Mouse (Mus musculus): Measurements from ENCODE around the gene Farsb. TPM values are rescaled to one million over a fixed set of nuclear protein-coding genes. Genes with fewer than 3 reads are reported as not detected.

Farsb gene
- polyA plus RNA-seq, 1 experiment from 2014 or later = 144 TPM

GRCm38 (mm10) chr1:78426841-78427240, 61.9 kb downstream of the Farsb start:
- Histone ChIP-seq H3K4me2 (no peak overlapping the region), H3K9ac (no peak overlapping the region), H3K36me3 (peaks cover 8% of the 10 kb centered on the region; the same call in 1 of the 2 replicates), H3K27me3 (no peaks in the 10 kb centered on the region), H3K9me3 (no peaks in the 10 kb centered on the region), H3K27ac (no peak overlapping the region), H3K4me1 (replicated peaks) (peaks cover 22% of the 10 kb centered on the region), H3K4me3 (no peak overlapping the region)
- ATAC-seq (ENCODE audit: low FRiP score) = no peak
- 83% methylated on average over 3 of the region's 3 CpGs for WGBS

GRCm38 (mm10) chr1:78425793-78426700, 62.6 kb downstream of the Farsb start:
- Histone ChIP-seq H3K27me3 (no peaks in the 10 kb centered on the region), H3K27ac (peak overlapping the region; percentile 8; the same call in 1 of the 2 replicates), H3K4me1 (replicated peaks) (peaks cover 22% of the 10 kb centered on the region), H3K9me3 (no peaks in the 10 kb centered on the region), H3K9ac (no peak overlapping the region), H3K4me3 (no peak overlapping the region), H3K4me2 (no peak overlapping the region), H3K36me3 (peaks cover 8% of the 10 kb centered on the region; the same call in 1 of the 2 replicates)
- WGBS = 85% methylated on average over 7 of the region's 7 CpGs
- ATAC-seq (ENCODE audit: low FRiP score) = 0 out of 2 replicates have a peak, but pooled peaks have one; percentile 28

GRCm38 (mm10) chr1:78425309-78425708, 63.4 kb downstream of the Farsb start:
- 89% methylated on average over 7 of the region's 7 CpGs for WGBS
- Histone ChIP-seq H3K27ac (peak overlapping the region; percentile 8; the same call in 1 of the 2 replicates), H3K4me1 (replicated peaks) (peaks cover 22% of the 10 kb centered on the region)

GRCm38 (mm10) chr1:78424848-78425247, 63.8 kb downstream of the Farsb start:
- WGBS = 86% methylated on average over 4 of the region's 4 CpGs
- no peak overlapping the region for H3K27ac ChIP-seq
- H3K4me3 ChIP-seq = no peak overlapping the region

More at GRCm38 (mm10) chr1:78425309-78425708, 63.4 kb downstream of the Farsb start:
- H3K36me3 ChIP-seq = peaks cover 8% of the 10 kb centered on the region; the same call in 1 of the 2 replicates
- no peaks in the 10 kb centered on the region for H3K27me3 ChIP-seq
- no peak overlapping the region for H3K4me2 ChIP-seq
- no peaks in the 10 kb centered on the region for H3K9me3 ChIP-seq
- no peak overlapping the region for H3K4me3 ChIP-seq
- no peak overlapping the region for H3K9ac ChIP-seq
- no peak for ATAC-seq (ENCODE audit: low FRiP score)

GRCm38 (mm10) chr1:78422576-78422975, 66.1 kb downstream of the Farsb start:
- H3K4me1 ChIP-seq (replicated peaks) = peaks cover 15% of the 10 kb centered on the region
- no peak for ATAC-seq (ENCODE audit: low FRiP score)
- peaks cover 11% of the 10 kb centered on the region for H3K36me3 ChIP-seq
- WGBS = 43% methylated on average over 2 of the region's 2 CpGs
- H3K27ac ChIP-seq = no peak overlapping the region
- H3K9me3 ChIP-seq = no peaks in the 10 kb centered on the region
- no peak overlapping the region for H3K9ac ChIP-seq
- H3K27me3 ChIP-seq = no peaks in the 10 kb centered on the region
- H3K4me2 ChIP-seq = no peak overlapping the region
- no peak overlapping the region for H3K4me3 ChIP-seq

More at GRCm38 (mm10) chr1:78424848-78425247, 63.8 kb downstream of the Farsb start:
- no peak overlapping the region for H3K4me2 ChIP-seq
- H3K36me3 ChIP-seq = peaks cover 8% of the 10 kb centered on the region; the same call in 1 of the 2 replicates
- peaks cover 22% of the 10 kb centered on the region for H3K4me1 ChIP-seq (replicated peaks)
- H3K9ac ChIP-seq = no peak overlapping the region
- H3K9me3 ChIP-seq = no peaks in the 10 kb centered on the region
- ATAC-seq (ENCODE audit: low FRiP score) = no peak
- H3K27me3 ChIP-seq = no peaks in the 10 kb centered on the region

- no peak for ATAC-seq (ENCODE audit: low FRiP score)
- H3K9me3 ChIP-seq = no peaks in the 10 kb centered on the region
- 85% methylated on average over 5 of the region's 5 CpGs for WGBS
- no peak overlapping the region for H3K9ac ChIP-seq
- peaks cover 15% of the 10 kb centered on the region for H3K4me1 ChIP-seq (replicated peaks)
- H3K4me3 ChIP-seq = no peak overlapping the region
- H3K27me3 ChIP-seq = no peaks in the 10 kb centered on the region
- H3K27ac ChIP-seq = no peak overlapping the region
- H3K36me3 ChIP-seq = peaks cover 14% of the 10 kb centered on the region
- no peak overlapping the region for H3K4me2 ChIP-seq
Measured at GRCm38 (mm10) chr1:78421749-78422148, 66.9 kb downstream of the Farsb start.

- no peak overlapping the region for H3K4me2 ChIP-seq
Measured at GRCm38 (mm10) chr1:78420271-78420670, 68.4 kb downstream of the Farsb start.

GRCm38 (mm10) chr1:78419593-78419992, 69.1 kb downstream of the Farsb start:
- Histone ChIP-seq H3K4me3 (no peak overlapping the region), H3K4me2 (no peak overlapping the region), H3K27ac (no peak overlapping the region), H3K4me1 (replicated peaks) (peaks cover 3% of the 10 kb centered on the region; the same call in 1 of the 2 replicates), H3K36me3 (peaks cover 14% of the 10 kb centered on the region), H3K27me3 (no peaks in the 10 kb centered on the region), H3K9me3 (no peaks in the 10 kb centered on the region), H3K9ac (no peak overlapping the region)
- 50% methylated on average over 4 of the region's 4 CpGs for WGBS
- 0 out of 2 replicates have a peak, but pooled peaks have one; percentile 43 for ATAC-seq (ENCODE audit: low FRiP score)

More at GRCm38 (mm10) chr1:78420271-78420670, 68.4 kb downstream of the Farsb start:
- H3K9ac ChIP-seq = no peak overlapping the region
- H3K4me3 ChIP-seq = no peak overlapping the region
- H3K9me3 ChIP-seq = no peaks in the 10 kb centered on the region
- 94% methylated on average over 6 of the region's 6 CpGs for WGBS
- H3K4me1 ChIP-seq (replicated peaks) = peaks cover 4% of the 10 kb centered on the region; the same call in 1 of the 2 replicates
- H3K36me3 ChIP-seq = peaks cover 14% of the 10 kb centered on the region
- no peak overlapping the region for H3K27ac ChIP-seq
- no peaks in the 10 kb centered on the region for H3K27me3 ChIP-seq
- no peak for ATAC-seq (ENCODE audit: low FRiP score)

- Histone ChIP-seq H3K9ac (no peak overlapping the region), H3K27me3 (no peaks in the 10 kb centered on the region), H3K9me3 (no peaks in the 10 kb centered on the region), H3K4me2 (no peak overlapping the region), H3K36me3 (peaks cover 15% of the 10 kb centered on the region), H3K4me1 (replicated peaks) (no peaks in the 10 kb centered on the region), H3K27ac (no peak overlapping the region), H3K4me3 (no peak overlapping the region)
- no peak for ATAC-seq (ENCODE audit: low FRiP score)
- WGBS = 97% methylated on average over 9 of the region's 9 CpGs
Measured at GRCm38 (mm10) chr1:78417154-78417911, 71.4 kb downstream of the Farsb start.

GRCm38 (mm10) chr1:78414421-78414820, 74.3 kb downstream of the Farsb start:
- Histone ChIP-seq H3K27ac (no peak overlapping the region), H3K4me1 (replicated peaks) (no peaks in the 10 kb centered on the region), H3K9me3 (no peaks in the 10 kb centered on the region), H3K4me2 (no peak overlapping the region), H3K36me3 (peaks cover 15% of the 10 kb centered on the region), H3K9ac (no peak overlapping the region), H3K4me3 (no peak overlapping the region), H3K27me3 (no peaks in the 10 kb centered on the region)
- WGBS = 92% methylated on average over 5 of the region's 5 CpGs
- no peak for ATAC-seq (ENCODE audit: low FRiP score)

GRCm38 (mm10) chr1:78412668-78413067, 76.0 kb downstream of the Farsb start:
- no peaks in the 10 kb centered on the region for H3K9me3 ChIP-seq
- H3K9ac ChIP-seq = no peak overlapping the region
- H3K27ac ChIP-seq = no peak overlapping the region
- H3K36me3 ChIP-seq = peaks cover 13% of the 10 kb centered on the region
- H3K27me3 ChIP-seq = no peaks in the 10 kb centered on the region
- no peaks in the 10 kb centered on the region for H3K4me1 ChIP-seq (replicated peaks)
- 31% methylated on average over 7 of the region's 7 CpGs for WGBS
- ATAC-seq (ENCODE audit: low FRiP score) = no peak
- H3K4me2 ChIP-seq = no peak overlapping the region
- no peak overlapping the region for H3K4me3 ChIP-seq

GRCm38 (mm10) chr1:78409396-78409795, 79.3 kb downstream of the Farsb start:
- WGBS = 83% methylated on average over 2 of the region's 2 CpGs
- ATAC-seq (ENCODE audit: low FRiP score) = no peak
- H3K4me3 ChIP-seq = no peak overlapping the region
- H3K4me1 ChIP-seq (replicated peaks) = no peaks in the 10 kb centered on the region
- H3K27ac ChIP-seq = no peak overlapping the region
- H3K4me2 ChIP-seq = no peak overlapping the region
- H3K9ac ChIP-seq = no peak overlapping the region
- H3K36me3 ChIP-seq = 0 out of 2 replicates have a peak, but pooled peaks cover 4% of the 10 kb centered on the region
- no peaks in the 10 kb centered on the region for H3K27me3 ChIP-seq
- no peaks in the 10 kb centered on the region for H3K9me3 ChIP-seq

Data from hindbrain, embryonic 13.5 days (tissue).